Mouse (Mus musculus) MEL (cell line): ENCODE measurements around the gene Nkpd1. TPM values are rescaled to one million over a fixed set of nuclear protein-coding genes. Genes with fewer than 3 reads are reported as not detected.
A peak's percentile ranks its signal among the peaks of the same experiment; 100 is the strongest.
"Not testable (repeated sequence)": the region's sequence is repeated elsewhere in the genome, so short reads cannot be mapped to it uniquely, and the experiment has no call there.

ENCODE experiments used
- DNase-seq: peaks from one replicate; pipeline ENCODE4 v3.0.0; 2011; ENCODE audit warnings: low read depth, low spot score
- H3K27ac ChIP-seq: 2 replicates; pipeline ENCODE4 v1.5.1; 2012; ENCODE audit warnings: low read depth, mild to moderate bottlenecking, control low read depth, low read length, moderate library complexity; ENCODE audit not compliant: control insufficient read depth
- H3K27me3 ChIP-seq, 2 experiments: fragments of 150-350 bp in 1 of 2; sonication (generic) in 1 of 2; 2 replicates each; pipeline ENCODE4 v1.6.1; 2012; ENCODE audit warnings: low read length in 2 of 2, mild to moderate bottlenecking in 2 of 2, improper control_type of control experiment in 1 of 2, moderate library complexity in 1 of 2; ENCODE audit not compliant: insufficient read depth in 2 of 2, control insufficient read depth in 1 of 2
- H3K36me3 ChIP-seq, 2 experiments: 2 replicates each; pipeline ENCODE4 v1.6.1; 2012 to 2014; ENCODE audit warnings: low read length in 2 of 2, improper control_type of control experiment in 1 of 2, inconsistent platforms in 1 of 2, mild to moderate bottlenecking in 1 of 2; ENCODE audit not compliant: insufficient read depth in 2 of 2, control insufficient read depth in 1 of 2
- H3K4me1 ChIP-seq, 2 experiments: fragments of 150-350 bp in 1 of 2; sonication (generic) in 1 of 2; 2 replicates each; pipeline ENCODE4 v1.6.1; 2012; ENCODE audit warnings: low read length in 2 of 2, improper control_type of control experiment in 1 of 2, mild to moderate bottlenecking in 1 of 2; ENCODE audit not compliant: insufficient read depth in 2 of 2, control insufficient read depth in 1 of 2
- H3K4me3 ChIP-seq, 2 experiments: fragments of 150-350 bp in 1 of 2; sonication (generic) in 1 of 2; 2 replicates each; pipeline ENCODE4 v1.5.1; 2012; ENCODE audit warnings: low read depth in 2 of 2, low read length in 2 of 2, mild to moderate bottlenecking in 2 of 2, moderate library complexity in 2 of 2, control low read depth in 1 of 2, improper control_type of control experiment in 1 of 2; ENCODE audit not compliant: control insufficient read depth in 1 of 2, insufficient read depth in 1 of 2
- H3K79me2 ChIP-seq: 2 replicates; pipeline ENCODE4 v1.6.1; 2012; ENCODE audit warnings: mild to moderate bottlenecking, low read length, moderate library complexity; ENCODE audit not compliant: control insufficient read depth, poor library complexity, insufficient read depth
- H3K9ac ChIP-seq: 2 replicates; pipeline ENCODE4 v1.6.1; 2012; ENCODE audit warnings: low read depth, mild to moderate bottlenecking, control low read depth, low read length, moderate library complexity; ENCODE audit not compliant: control insufficient read depth, poor library complexity, severe bottlenecking
- H3K9me3 ChIP-seq: fragments of 150-350 bp; sonication (generic); replicated peaks from 2 replicates; pipeline ENCODE4 v1.6.1; 2012; ENCODE audit warnings: mild to moderate bottlenecking, low read length, improper control_type of control experiment, moderate library complexity; ENCODE audit not compliant: insufficient read depth
- ELF1 ChIP-seq: IDR thresholded peaks from 2 replicates; pipeline ENCODE4 v1.6.1; 2014; ENCODE audit warnings: low read depth, mild to moderate bottlenecking, inconsistent platforms, low read length, improper control_type of control experiment, moderate library complexity
- HCFC1 ChIP-seq: IDR thresholded peaks from 2 replicates; pipeline ENCODE4 v1.6.1; 2012; ENCODE audit warnings: low read depth, mild to moderate bottlenecking, inconsistent platforms, low read length, improper control_type of control experiment, moderate library complexity
- JUND ChIP-seq: IDR thresholded peaks from 2 replicates; pipeline ENCODE4 v1.6.1; 2011; ENCODE audit warnings: low read depth, mild to moderate bottlenecking, improper control_type of control experiment, low read length
- MAFK ChIP-seq: IDR thresholded peaks from 2 replicates; pipeline ENCODE4 v1.6.1; 2011; ENCODE audit warnings: low read depth, mild to moderate bottlenecking, low read length, improper control_type of control experiment, borderline replicate concordance
- MAZ ChIP-seq: IDR thresholded peaks from 2 replicates; pipeline ENCODE4 v1.6.1; 2012; ENCODE audit warnings: low read depth, mild to moderate bottlenecking, inconsistent platforms, low read length, improper control_type of control experiment
- POLR2AphosphoS2 ChIP-seq: IDR thresholded peaks from 2 replicates; pipeline ENCODE4 v1.6.1; 2011; ENCODE audit warnings: low read length, improper control_type of control experiment
- RCOR1 ChIP-seq: IDR thresholded peaks from 2 replicates; pipeline ENCODE4 v1.6.1; 2012; ENCODE audit warnings: low read depth, mild to moderate bottlenecking, inconsistent platforms, low read length, improper control_type of control experiment
- USF2 ChIP-seq, 2 experiments: IDR thresholded peaks; 2 replicates each; pipeline ENCODE4 v1.6.1; 2011 to 2012; ENCODE audit warnings: improper control_type of control experiment in 2 of 2, low read length in 2 of 2, borderline replicate concordance in 1 of 2, inconsistent platforms in 1 of 2, low read depth in 1 of 2, mild to moderate bottlenecking in 1 of 2; ENCODE audit not compliant: insufficient read depth in 1 of 2
- ZMIZ1 ChIP-seq: IDR thresholded peaks from 2 replicates; pipeline ENCODE4 v1.6.1; 2012; ENCODE audit warnings: low read depth, mild to moderate bottlenecking, inconsistent platforms, low read length, improper control_type of control experiment, moderate library complexity
- polyA plus RNA-seq, 2 experiments: library from polyadenylated mRNA; stranded (reverse) in 1 of 2; unstranded in 1 of 2; fragments of >175 nt in 1 of 2; fragments of >200 nt in 1 of 2; gene quantifications; 2 replicates each; pipeline versions ENCODE4 v1.2.1 to v1.2.4; 2012; ENCODE audit warnings: low replicate concordance in 2 of 2, low read depth in 1 of 2; ENCODE audit not compliant: insufficient read length in 2 of 2, insufficient read depth in 1 of 2, missing spikeins in 1 of 2
- total RNA-seq: library from RNA; depleted of rRNA; stranded (reverse); fragments of 300-350 nt; gene quantifications from 2 replicates; pipeline ENCODE4 v1.2.3, GENCODE M21; 2012

The Nkpd1 gene
- total and polyA plus RNA-seq, 3 experiments = 0.33 to 0.35 TPM; not detected in 1

GRCm38 (mm10) chr7:19509786-19510185, 7.9 kb upstream of the Nkpd1 start:
- Histone ChIP-seq H3K9ac (peak overlapping the region; percentile 11; the same call in 1 of the 2 replicates), H3K4me1 (peaks cover 0 to 6% of the 10 kb centered on the region in 2 experiments; a peak in 2 of 4 replicates), H3K27me3 (no peaks in the 10 kb centered on the region), H3K36me3 (peaks cover 0 to 3% of the 10 kb centered on the region in 2 experiments; a peak in 1 of 4 replicates), H3K9me3 (no peaks in the 10 kb centered on the region), H3K4me3 (peak overlapping the region in 1 of 2 experiments; percentile 94; a peak in 2 of 4 replicates), H3K79me2 (peaks cover 21% of the 10 kb centered on the region), H3K27ac (no peak overlapping the region)
- no peak for TF ChIP-seq MAFK
- no peak for TF ChIP-seq ZMIZ1
- no peak for TF ChIP-seq ELF1
- TF ChIP-seq HCFC1 = no peak
- no peak for TF ChIP-seq JUND
- no peak for TF ChIP-seq USF2 (IDR thresholded peaks at IDR 0.05; ENCODE audit: borderline replicate concordance in 1 of 2, insufficient read depth in 1 of 2, low read depth in 1 of 2, low read length in 2 of 2)
- no peak for TF ChIP-seq RCOR1
- no peak for TF ChIP-seq MAZ
- peak; percentile 24 for DNase-seq

GRCm38 (mm10) chr7:19511934-19512333, 5.7 kb upstream of the Nkpd1 start:
- H3K4me1 ChIP-seq, H3K9ac ChIP-seq, H3K27me3 ChIP-seq, H3K36me3 ChIP-seq, H3K4me3 ChIP-seq, H3K27ac ChIP-seq, DNase-seq, H3K9me3 ChIP-seq: not testable (repeated sequence)
- peaks cover 21% of the 10 kb centered on the region for H3K79me2 ChIP-seq

GRCm38 (mm10) chr7:19512353-19512752, 5.3 kb upstream of the Nkpd1 start:
- Histone ChIP-seq H3K79me2 (peaks cover 16% of the 10 kb centered on the region), H3K27ac (no peak overlapping the region), H3K36me3 (peaks cover 0 to 3% of the 10 kb centered on the region in 2 experiments; a peak in 1 of 4 replicates), H3K4me1 (peaks cover 0 to 6% of the 10 kb centered on the region in 2 experiments; a peak in 2 of 4 replicates), H3K4me3 (no peak overlapping the region), H3K9me3 (no peaks in the 10 kb centered on the region), H3K27me3 (no peaks in the 10 kb centered on the region), H3K9ac (no peak overlapping the region)
- TF ChIP-seq POLR2AphosphoS2 (peak; percentile 19; the same call in 1 of the 2 replicates), JUND (no peak)
- DNase-seq = peak; percentile 32
